Mouse (Mus musculus) heart, adult 2 months (tissue): Measurements from ENCODE around the gene Rasgef1b.

Experiments used
- CTCF ChIP-seq: fragments of 200-600 bp; IDR thresholded peaks from 2 replicates; pipeline ENCODE4 v1.8.1; 2022; ENCODE audit warnings: antibody characterized with exemption, mild to moderate bottlenecking, moderate library complexity
- EP300 ChIP-seq: fragments of 200-500 bp; IDR thresholded peaks from 2 replicates; pipeline ENCODE4 v1.6.1; 2011; ENCODE audit warnings: low read depth, low read length, control low read depth; ENCODE audit not compliant: insufficient read depth

GRCm38 (mm10) chr5:99381639-99382038 is 347.2 kb downstream of the Rasgef1b start:
- TF ChIP-seq CTCF, result no peak
- no peak for TF ChIP-seq EP300
